Mouse (Mus musculus) testis, adult 2 months (tissue): ENCODE measurements around the gene Tusc2. TPM values are rescaled to one million over a fixed set of nuclear protein-coding genes. Genes with fewer than 3 reads are reported as not detected.
"Not testable (repeated sequence)": the region's sequence is repeated elsewhere in the genome, so short reads cannot be mapped to it uniquely, and the experiment has no call there.

ENCODE experiments used
- H3K27ac ChIP-seq: fragments of 200-500 bp; 2 replicates; pipeline ENCODE4 v1.5.1; 2012; ENCODE audit warnings: low read depth, low read length; ENCODE audit not compliant: control insufficient read depth, insufficient read depth
- H3K27me3 ChIP-seq: fragments of 200-500 bp; 2 replicates; pipeline ENCODE4 v1.6.1; 2012; ENCODE audit warnings: mild to moderate bottlenecking, low read length, moderate library complexity; ENCODE audit not compliant: control insufficient read depth, insufficient read depth
- H3K36me3 ChIP-seq: fragments of 200-500 bp; 2 replicates; pipeline ENCODE4 v1.6.1; 2012; ENCODE audit warnings: mild to moderate bottlenecking, low read length; ENCODE audit not compliant: control insufficient read depth, insufficient read depth
- H3K4me1 ChIP-seq: fragments of 200-500 bp; 2 replicates; pipeline ENCODE4 v1.6.1; 2012; ENCODE audit warnings: low read length; ENCODE audit not compliant: control insufficient read depth, insufficient read depth
- H3K4me3 ChIP-seq: fragments of 200-500 bp; 2 replicates; pipeline ENCODE4 v1.5.1; 2012; ENCODE audit warnings: low read depth, mild to moderate bottlenecking, low read length, moderate library complexity, mixed read lengths; ENCODE audit not compliant: control insufficient read depth
- CTCF ChIP-seq: fragments of 200-500 bp; IDR thresholded peaks from 2 replicates; pipeline ENCODE4 v1.5.1; 2012; ENCODE audit warnings: low read depth, mild to moderate bottlenecking, inconsistent platforms, low read length, moderate library complexity; ENCODE audit not compliant: control insufficient read depth, insufficient read depth, insufficient replicate concordance
- POLR2A ChIP-seq: fragments of 200-500 bp; IDR thresholded peaks from 2 replicates; pipeline ENCODE4 v1.6.1; 2012; ENCODE audit warnings: low read depth, mild to moderate bottlenecking, inconsistent platforms, low read length, moderate library complexity; ENCODE audit not compliant: control insufficient read depth
- polyA plus RNA-seq: library from polyadenylated mRNA; depleted of rRNA; stranded (reverse); fragments of >200 nt; gene quantifications from 2 replicates; pipeline ENCODE4 v1.2.3, GENCODE M21; 2012

Tusc2 gene
- polyA plus RNA-seq, 1 experiment, result 28.4 TPM

GRCm38 (mm10) chr9:107571534-107572326, 8.7 kb downstream of the Tusc2 start:
- H3K36me3 ChIP-seq, result no peaks in the 10 kb centered on the region
- H3K4me3 ChIP-seq, result no peak overlapping the region
- H3K4me1 ChIP-seq, result peaks cover 24% of the 10 kb centered on the region
- no peak overlapping the region for H3K27ac ChIP-seq
- TF ChIP-seq POLR2A (no peak), CTCF (no peak)
- H3K27me3 ChIP-seq, result no peaks in the 10 kb centered on the region

DNA sequence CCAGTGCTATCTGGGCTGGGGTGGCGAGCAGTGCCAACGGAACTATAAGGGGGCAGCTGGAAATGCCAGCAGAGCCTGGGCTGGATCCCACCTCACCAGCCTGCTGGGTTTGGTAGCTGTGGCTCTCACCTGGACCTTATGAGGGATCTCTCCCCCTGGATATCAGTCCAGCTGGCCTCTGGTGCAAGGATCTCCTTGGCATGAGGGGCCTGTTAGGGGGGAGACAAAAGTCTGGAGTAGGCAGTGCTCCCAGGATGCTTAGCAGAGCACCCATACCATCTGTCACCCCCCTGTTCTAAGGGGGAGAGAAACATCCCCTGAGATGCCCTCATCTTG, 9.2 kb downstream of the Tusc2 start:
- Histone ChIP-seq H3K4me3 (no peak overlapping the region), H3K27ac (no peak overlapping the region), H3K27me3 (no peaks in the 10 kb centered on the region), H3K36me3 (no peaks in the 10 kb centered on the region), H3K4me1 (peaks cover 23% of the 10 kb centered on the region)
- TF ChIP-seq POLR2A (no peak), CTCF (no peak)

- not testable (repeated sequence) for H3K27me3 ChIP-seq, H3K36me3 ChIP-seq, H3K27ac ChIP-seq, H3K4me3 ChIP-seq
- H3K4me1 ChIP-seq, result peaks cover 12% of the 10 kb centered on the region
These were observed 10.7 kb downstream of the Tusc2 start for GRCm38 (mm10) chr9:107573774-107574173.

GRCm38 (mm10) chr9:107575579-107576356, 12.7 kb downstream of the Tusc2 start:
- no peak overlapping the region for H3K4me3 ChIP-seq

DNA sequence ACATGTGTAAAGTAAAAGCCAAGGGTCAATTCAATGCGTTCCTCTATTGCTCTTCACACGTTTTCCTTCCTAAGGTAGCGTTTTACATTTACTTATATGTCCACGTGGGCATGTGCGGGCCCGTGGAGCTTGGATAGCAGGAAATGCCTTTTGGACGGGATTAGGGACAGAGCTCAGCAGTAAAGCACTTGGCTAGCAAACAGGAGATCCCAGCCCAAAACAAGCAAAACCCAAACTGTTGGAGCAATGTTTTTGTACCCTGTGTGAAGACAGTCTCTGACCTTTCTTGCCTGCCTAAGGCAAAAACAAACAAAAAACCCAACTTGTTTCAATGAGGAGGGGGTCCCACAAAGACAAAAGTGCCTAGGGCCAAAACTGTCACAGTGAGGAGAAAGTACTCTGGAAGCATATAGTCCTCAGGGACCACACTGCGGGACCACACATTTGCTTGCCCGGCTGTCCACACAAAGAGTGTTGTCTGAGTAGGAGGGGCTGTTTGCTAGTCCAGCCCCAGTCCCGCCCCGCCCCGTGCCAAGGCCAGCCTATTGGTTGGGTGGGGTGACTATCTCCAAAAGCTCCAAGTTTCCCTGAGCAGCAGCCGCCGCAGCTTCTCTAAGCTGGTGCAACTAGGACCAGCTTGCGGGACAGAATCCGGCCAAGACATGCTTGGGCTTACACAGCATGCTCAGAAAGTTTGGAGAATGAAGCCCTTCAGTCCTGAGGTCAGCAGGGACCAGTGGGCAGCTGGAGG, 13.5 kb downstream of the Tusc2 start, which contains the start of gene Hyal1:
Gene Hyal1 (plus strand): TSS at position 571 of the 751 bp plus-strand sequence.
- peaks cover 8% of the 10 kb centered on the region for H3K4me1 ChIP-seq

More at GRCm38 (mm10) chr9:107575579-107576356, 12.7 kb downstream of the Tusc2 start:
- TF ChIP-seq CTCF (no peak), POLR2A (no peak)
- no peak overlapping the region for H3K27ac ChIP-seq
- H3K36me3 ChIP-seq, result no peaks in the 10 kb centered on the region
- H3K27me3 ChIP-seq, result no peaks in the 10 kb centered on the region
- peaks cover 3% of the 10 kb centered on the region for H3K4me1 ChIP-seq

GRCm38 (mm10) chr9:107577871-107578270, 14.8 kb downstream of the Tusc2 start:
- TF ChIP-seq CTCF (no peak), POLR2A (no peak)
- Histone ChIP-seq H3K4me3 (peak overlapping the region; percentile 15), H3K27me3 (no peaks in the 10 kb centered on the region), H3K27ac (no peak overlapping the region), H3K36me3 (no peaks in the 10 kb centered on the region), H3K4me1 (peaks cover 8% of the 10 kb centered on the region)

More for the DNA sequence above, 13.5 kb downstream of the Tusc2 start, which contains the start of gene Hyal1:
- Histone ChIP-seq H3K27ac (no peak within 1 kb of the TSS), H3K27me3 (no peaks in the 10 kb centered on the region), H3K36me3 (no peaks in the 10 kb centered on the region), H3K4me3 (peak within 1 kb of the TSS; percentile 44)
- TF ChIP-seq CTCF, result no peak
- peak; percentile 54; the same call in 1 of the 2 replicates for TF ChIP-seq POLR2A

- Histone ChIP-seq H3K27ac (no peak within 1 kb of the TSS), H3K27me3 (no peaks in the 10 kb centered on the region), H3K36me3 (no peaks in the 10 kb centered on the region), H3K4me1 (peaks cover 8% of the 10 kb centered on the region), H3K4me3 (peak within 1 kb of the TSS; percentile 93)
- TF ChIP-seq POLR2A (no peak), CTCF (no peak)
These were observed 15.5 kb downstream of the Tusc2 start, which contains the start of gene Naa80 for GRCm38 (mm10) chr9:107578587-107578986. Gene Naa80 (plus strand): TSS chr9:107578887.
